Mouse (Mus musculus): ENCODE data around the gene Hist1h4d. TPM values are rescaled to one million over a fixed set of nuclear protein-coding genes. Genes with fewer than 3 reads are reported as not detected.
"Not testable (repeated sequence)": the region's sequence is repeated elsewhere in the genome, so short reads cannot be mapped to it uniquely, and the experiment has no call there.

Gene Hist1h4d
- total and polyA plus RNA-seq, 3 experiments, result 11.7 to 1,889 TPM; not detected in 1

- peak within 1 kb of the TSS; percentile 100 for H3K27ac ChIP-seq (ENCODE audit: control insufficient read depth, low read depth, low read length)
- H3K4me1 ChIP-seq (ENCODE audit: control insufficient read depth in 1 of 2, insufficient read depth in 2 of 2, low read length in 2 of 2); H3K27me3 ChIP-seq (ENCODE audit: control insufficient read depth in 1 of 2, insufficient read depth in 2 of 2, low read length in 2 of 2); H3K9me3 ChIP-seq (replicated peaks; ENCODE audit: insufficient read depth, low read length); H3K79me2 ChIP-seq (ENCODE audit: control insufficient read depth, insufficient read depth, low read length, poor library complexity): not testable (repeated sequence)
- peaks cover 0 to 21% of the 10 kb centered on the region in 2 experiments; a peak in 2 of 4 replicates for H3K36me3 ChIP-seq (ENCODE audit: control insufficient read depth in 1 of 2, insufficient read depth in 2 of 2, low read length in 2 of 2)
- H3K4me3 ChIP-seq (ENCODE audit: control insufficient read depth in 1 of 2, insufficient read depth in 1 of 2, low read depth in 2 of 2, low read length in 2 of 2), result peak within 1 kb of the TSS; percentile 29 to 39
- H3K9ac ChIP-seq (ENCODE audit: control insufficient read depth, low read depth, low read length, poor library complexity, severe bottlenecking), result peak within 1 kb of the TSS; percentile 79
- TF ChIP-seq TAL1 (IDR thresholded peaks at IDR 0.05; ENCODE audit: low read length), result peak; percentile 33; the same call in 1 of the 2 replicates
- peak; percentile 99 for TF ChIP-seq TBP (IDR thresholded peaks at IDR 0.05; ENCODE audit: low read depth, low read length)
- peak; percentile 97 to 99 for TF ChIP-seq POLR2A (IDR thresholded peaks at IDR 0.05; ENCODE audit: control insufficient read depth in 1 of 2, insufficient read depth in 1 of 2, low read depth in 1 of 2, low read length in 2 of 2, poor library complexity in 1 of 2)
- peak; percentile 58; the same call in 1 of the 2 replicates for TF ChIP-seq GATA1 (IDR thresholded peaks at IDR 0.05; ENCODE audit: low read depth, low read length)
- TF ChIP-seq POLR2AphosphoS5 (IDR thresholded peaks at IDR 0.05; ENCODE audit: borderline replicate concordance, low read depth, low read length), result peak; percentile 98
- peak; percentile 98 for TF ChIP-seq UBTF (IDR thresholded peaks at IDR 0.05; ENCODE audit: borderline replicate concordance, insufficient read depth, low read depth, low read length)
- DNase-seq (ENCODE audit: low read depth, low spot score), result peak; percentile 98
These were observed 19.3 kb upstream of the Hist1h4d start, which contains the start of gene Hist1h3e for GRCm38 (mm10) chr13:23561883-23562659. Gene Hist1h3e, minus strand, starts transcription at chr13:23562369.

DNA sequence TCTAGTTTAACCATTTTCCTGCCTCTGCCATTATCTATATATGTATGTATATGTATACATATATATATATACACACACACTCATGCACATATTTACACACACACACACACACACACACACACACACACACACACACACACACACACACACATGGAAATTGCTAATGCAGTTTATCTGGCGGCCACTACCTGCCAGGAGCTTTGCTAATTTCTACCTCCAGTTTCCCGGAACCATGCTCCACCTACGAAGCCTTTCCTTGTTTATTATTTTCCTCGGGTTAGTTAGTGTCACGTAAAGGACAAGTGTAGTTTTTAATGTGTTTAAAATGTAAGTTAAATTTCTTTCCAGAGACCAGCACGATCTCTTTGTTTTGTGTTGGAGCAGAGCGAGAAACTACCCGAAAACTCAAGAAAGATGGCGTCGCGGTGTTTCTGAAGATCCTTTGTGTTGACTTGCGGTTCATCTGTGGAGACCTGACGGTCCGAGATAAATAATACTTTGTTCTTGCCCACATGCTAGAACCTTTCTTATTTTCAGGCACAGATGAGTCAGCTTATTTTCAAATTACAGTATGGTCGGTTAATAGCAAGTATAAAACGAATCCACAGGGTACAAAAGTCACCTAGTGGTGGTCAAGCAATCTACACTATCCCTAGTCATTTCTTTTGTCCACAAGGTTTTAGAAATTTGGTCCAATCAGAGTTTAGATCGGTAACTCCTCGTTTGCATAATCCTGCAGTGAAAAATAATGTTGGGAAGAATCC, 18.5 kb upstream of the Hist1h4d start:
- peak overlapping the region; percentile 29 to 39 for H3K4me3 ChIP-seq (ENCODE audit: control insufficient read depth in 1 of 2, insufficient read depth in 1 of 2, low read depth in 2 of 2, low read length in 2 of 2)
- no peaks in the 10 kb centered on the region; the same call in 1 of the 2 replicates for H3K79me2 ChIP-seq (ENCODE audit: control insufficient read depth, insufficient read depth, low read length, poor library complexity)
- H3K36me3 ChIP-seq (ENCODE audit: control insufficient read depth in 1 of 2, insufficient read depth in 2 of 2, low read length in 2 of 2), result peaks cover 0 to 22% of the 10 kb centered on the region in 2 experiments; a peak in 2 of 4 replicates
- peak; percentile 90 for DNase-seq (ENCODE audit: low read depth, low spot score)
- H3K9me3 ChIP-seq (replicated peaks; ENCODE audit: insufficient read depth, low read length), result no peaks in the 10 kb centered on the region
- H3K9ac ChIP-seq (ENCODE audit: control insufficient read depth, low read depth, low read length, poor library complexity, severe bottlenecking), result peak overlapping the region; percentile 79
- peak overlapping the region; percentile 100 for H3K27ac ChIP-seq (ENCODE audit: control insufficient read depth, low read depth, low read length)
- no peaks in the 10 kb centered on the region for H3K27me3 ChIP-seq (ENCODE audit: control insufficient read depth in 1 of 2, insufficient read depth in 2 of 2, low read length in 2 of 2)
- H3K4me1 ChIP-seq (ENCODE audit: control insufficient read depth in 1 of 2, insufficient read depth in 2 of 2, low read length in 2 of 2), result peaks cover 4 to 8% of the 10 kb centered on the region in 2 experiments; a peak in 3 of 4 replicates
- TF ChIP-seq CTCF (IDR thresholded peaks at IDR 0.05 in 2 of 3, conservative IDR thresholded peaks at IDR 0.05 in 1 of 3; ENCODE audit: control insufficient read depth in 1 of 3, insufficient read depth in 1 of 3, low read depth in 2 of 3, low read length in 3 of 3, poor library complexity in 1 of 3, severe bottlenecking in 1 of 3) (peak in 1 of 3 experiments; percentile 43; a peak in 2 of 6 replicates), MEF2A (IDR thresholded peaks at IDR 0.05; ENCODE audit: extremely low read depth, insufficient replicate concordance, low read depth, low read length, poor library complexity, severe bottlenecking) (no peak), RCOR1 (IDR thresholded peaks at IDR 0.05; ENCODE audit: low read depth, low read length) (no peak), GATA1 (IDR thresholded peaks at IDR 0.05; ENCODE audit: low read depth, low read length) (peak; percentile 41; the same call in 1 of the 2 replicates), ZNF384 (IDR thresholded peaks at IDR 0.05; ENCODE audit: low read depth, low read length) (no peak), POLR2A (IDR thresholded peaks at IDR 0.05; ENCODE audit: control insufficient read depth in 1 of 2, insufficient read depth in 1 of 2, low read depth in 1 of 2, low read length in 2 of 2, poor library complexity in 1 of 2) (peak in 1 of 2 experiments; percentile 14; a peak in 1 of 4 replicates), TAL1 (IDR thresholded peaks at IDR 0.05; ENCODE audit: low read length) (peak; percentile 78), UBTF (IDR thresholded peaks at IDR 0.05; ENCODE audit: borderline replicate concordance, insufficient read depth, low read depth, low read length) (no peak), TBP (IDR thresholded peaks at IDR 0.05; ENCODE audit: low read depth, low read length) (peak; percentile 88), E2F4 (IDR thresholded peaks at IDR 0.05; ENCODE audit: borderline replicate concordance, low read depth, low read length) (no peak)

Data from MEL (cell line).